Mouse (Mus musculus) E14TG2a.4 (cell line): ENCODE measurements around the gene Agap2.

ENCODE experiments used
- H3K27me3 ChIP-seq: 2 replicates; pipeline ENCODE4 v1.6.1; 2014; ENCODE audit warnings: low read length, control low read depth; ENCODE audit not compliant: insufficient read depth
- H3K36me3 ChIP-seq: 2 replicates; pipeline ENCODE4 v1.6.1; 2014; ENCODE audit warnings: low read length, control low read depth; ENCODE audit not compliant: insufficient read depth
- H3K4me1 ChIP-seq: replicated peaks from 2 replicates; pipeline ENCODE4 v1.6.1; 2014; ENCODE audit warnings: low read depth, low read length, control low read depth
- H3K4me3 ChIP-seq: replicated peaks from 2 replicates; pipeline ENCODE4 v1.5.1; 2014; ENCODE audit warnings: mild to moderate bottlenecking, low read length
- H3K9me3 ChIP-seq: 2 replicates; pipeline ENCODE4 v1.6.1; 2014; ENCODE audit warnings: low read length, control low read depth
- CTCF ChIP-seq: conservative IDR thresholded peaks from 2 replicates; pipeline ENCODE4 v1.5.1; 2014; ENCODE audit warnings: low read length
- NANOG ChIP-seq: IDR thresholded peaks from 2 replicates; pipeline ENCODE4 v1.6.1; 2014; ENCODE audit warnings: borderline replicate concordance, low read length, mixed read lengths
- POU5F1 ChIP-seq: IDR thresholded peaks from 2 replicates; pipeline ENCODE4 v1.6.1; 2014; ENCODE audit warnings: low read length, borderline replicate concordance

Agap2 gene

GRCm38 (mm10) chr10:127138328-127139141 lies 63.5 kb downstream of the Agap2 start:
- Histone ChIP-seq H3K9me3 (peaks cover 4% of the 10 kb centered on the region; the same call in 1 of the 2 replicates), H3K4me3 (no peak overlapping the region), H3K27me3 (no peaks in the 10 kb centered on the region), H3K36me3 (no peaks in the 10 kb centered on the region), H3K4me1 (peaks cover 50% of the 10 kb centered on the region)
- TF ChIP-seq NANOG (no peak), CTCF (no peak), POU5F1 (no peak)

- TF ChIP-seq POU5F1, result no peak
- no peak for TF ChIP-seq NANOG
- no peak for TF ChIP-seq CTCF
- Histone ChIP-seq H3K4me1 (peaks cover 60% of the 10 kb centered on the region), H3K36me3 (no peaks in the 10 kb centered on the region), H3K9me3 (peaks cover 4% of the 10 kb centered on the region; the same call in 1 of the 2 replicates), H3K4me3 (no peak overlapping the region), H3K27me3 (no peaks in the 10 kb centered on the region)
Measured at GRCm38 (mm10) chr10:127140971-127141370, 65.9 kb downstream of the Agap2 start.

GRCm38 (mm10) chr10:127141500-127141899 lies 66.4 kb downstream of the Agap2 start:
- TF ChIP-seq NANOG, result no peak
- no peak for TF ChIP-seq CTCF
- no peak for TF ChIP-seq POU5F1
- peaks cover 4% of the 10 kb centered on the region; the same call in 1 of the 2 replicates for H3K9me3 ChIP-seq

More at GRCm38 (mm10) chr10:127141500-127141899, 66.4 kb downstream of the Agap2 start:
- Histone ChIP-seq H3K27me3 (no peaks in the 10 kb centered on the region), H3K4me3 (no peak overlapping the region), H3K4me1 (peaks cover 58% of the 10 kb centered on the region), H3K36me3 (no peaks in the 10 kb centered on the region)
